Mouse (Mus musculus) cerebellum, adult 11-12 months (tissue): ENCODE data around the gene Retreg1.

ENCODE experiments used
- DNase-seq: peaks from one replicate; pipeline ENCODE4 v3.0.0; 2022

Retreg1 gene

GRCm38 (mm10) chr15:25884416-25884958 lies 41.5 kb downstream of the Retreg1 start:
- no peak for DNase-seq

DNA sequence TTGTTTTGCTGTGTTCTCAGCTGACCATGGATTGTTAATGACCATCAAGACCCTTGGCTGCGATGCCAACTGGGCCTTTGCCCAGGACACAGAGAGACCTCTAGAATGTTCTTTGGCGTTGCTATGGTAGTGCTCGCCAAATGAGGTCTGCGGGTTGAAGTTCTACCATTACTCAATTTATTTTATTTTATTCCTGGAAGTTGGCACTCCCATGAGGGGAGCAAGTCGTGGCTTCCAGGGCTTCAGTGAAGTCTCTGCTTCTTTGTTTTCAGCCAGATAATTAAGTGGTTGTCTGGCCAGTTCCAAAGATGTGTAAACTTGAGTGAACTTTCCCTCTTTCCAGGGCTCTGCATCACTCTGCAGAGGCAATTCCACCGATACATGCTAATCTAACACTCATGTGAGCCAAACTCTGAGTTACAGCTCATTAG lies 43.6 kb downstream of the Retreg1 start:
- DNase-seq: peak; percentile 47

GRCm38 (mm10) chr15:25889927-25890326 lies 46.9 kb downstream of the Retreg1 start:
- DNase-seq: no peak

GRCm38 (mm10) chr15:25891556-25891955 lies 48.6 kb downstream of the Retreg1 start:
- DNase-seq: no peak

DNA sequence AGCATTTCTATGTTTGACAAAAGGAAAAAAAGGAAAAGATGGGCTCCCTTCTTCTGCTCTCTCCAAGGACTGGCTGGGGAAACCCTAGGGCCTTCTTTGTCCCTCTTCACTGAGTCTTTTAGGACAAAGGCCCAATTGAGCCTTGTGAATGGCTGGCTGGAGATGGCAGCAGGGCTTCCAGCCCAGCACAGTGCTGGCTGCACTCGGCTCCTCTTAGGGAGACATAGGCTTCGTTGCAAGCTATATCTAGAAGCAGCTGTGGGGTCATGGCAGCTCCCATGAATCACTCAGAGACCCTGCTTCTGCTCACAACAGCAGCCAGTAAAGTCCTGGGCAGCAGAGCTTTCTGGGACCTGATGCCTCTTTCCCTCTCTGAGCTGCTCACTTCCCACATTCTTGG lies 50.3 kb downstream of the Retreg1 start:
- DNase-seq: no peak

DNA sequence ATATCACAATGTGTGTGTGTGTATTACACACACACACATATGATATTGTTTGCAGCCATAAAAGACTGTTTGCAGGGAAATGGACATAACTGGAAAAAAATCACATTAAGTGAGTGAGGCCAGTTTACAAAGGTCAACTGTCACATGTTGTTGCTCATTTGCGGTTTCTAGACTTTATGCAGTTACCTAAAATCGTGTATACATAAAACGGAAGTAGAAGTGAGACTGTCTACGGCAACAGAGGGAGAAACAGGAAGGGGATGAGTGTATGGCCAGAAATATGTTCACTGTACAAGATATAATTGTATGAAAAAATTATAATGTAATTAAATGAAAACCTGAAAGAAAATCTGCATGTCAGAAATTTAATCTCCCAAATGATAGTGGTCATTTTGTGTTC lies 53.8 kb downstream of the Retreg1 start:
- DNase-seq: no peak

GRCm38 (mm10) chr15:25897617-25898016 lies 54.6 kb downstream of the Retreg1 start:
- DNase-seq: no peak

DNA sequence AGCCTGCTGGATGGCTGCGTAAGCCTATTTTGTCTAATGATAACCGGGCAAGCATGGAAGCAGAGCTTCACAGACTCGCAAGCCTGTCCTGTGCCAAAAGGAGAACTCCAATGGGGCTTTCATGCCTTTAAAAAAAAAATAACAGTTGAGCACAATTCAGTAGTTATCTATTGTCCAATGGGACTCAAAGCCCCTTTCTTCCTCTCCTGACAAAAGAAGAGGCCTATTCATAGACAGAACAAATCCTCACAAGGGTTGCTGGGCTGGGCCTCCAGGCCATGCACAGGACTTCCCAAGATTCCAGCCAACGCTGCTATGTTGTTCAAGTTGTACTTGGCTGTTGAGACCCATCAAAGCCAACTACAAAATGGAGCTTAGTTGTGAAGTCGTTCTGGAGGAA lies 56.0 kb downstream of the Retreg1 start:
- no peak for DNase-seq

DNA sequence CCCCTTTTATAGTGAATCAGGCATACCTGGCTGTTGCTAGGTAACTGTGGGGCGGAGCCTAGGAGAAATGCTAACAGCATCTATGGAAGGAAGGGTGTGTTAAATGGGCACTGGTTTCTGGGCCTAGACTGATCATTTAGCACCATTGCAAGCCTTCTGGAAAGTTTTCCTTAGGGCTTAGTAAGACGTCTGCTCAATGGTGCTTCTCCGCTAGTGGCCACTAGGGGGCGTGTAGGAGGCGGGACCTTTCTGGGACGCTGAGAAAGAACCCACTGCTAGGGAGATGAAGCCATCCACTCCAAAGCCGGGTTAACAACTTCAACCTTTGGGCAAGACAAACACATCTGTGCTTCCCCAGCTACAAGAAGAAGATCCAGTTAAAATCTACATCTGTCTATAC lies 57.6 kb downstream of the Retreg1 start:
- DNase-seq: peak; percentile 36

- no peak for DNase-seq
Measured at GRCm38 (mm10) chr15:25902931-25903615, 60.1 kb downstream of the Retreg1 start.

DNA sequence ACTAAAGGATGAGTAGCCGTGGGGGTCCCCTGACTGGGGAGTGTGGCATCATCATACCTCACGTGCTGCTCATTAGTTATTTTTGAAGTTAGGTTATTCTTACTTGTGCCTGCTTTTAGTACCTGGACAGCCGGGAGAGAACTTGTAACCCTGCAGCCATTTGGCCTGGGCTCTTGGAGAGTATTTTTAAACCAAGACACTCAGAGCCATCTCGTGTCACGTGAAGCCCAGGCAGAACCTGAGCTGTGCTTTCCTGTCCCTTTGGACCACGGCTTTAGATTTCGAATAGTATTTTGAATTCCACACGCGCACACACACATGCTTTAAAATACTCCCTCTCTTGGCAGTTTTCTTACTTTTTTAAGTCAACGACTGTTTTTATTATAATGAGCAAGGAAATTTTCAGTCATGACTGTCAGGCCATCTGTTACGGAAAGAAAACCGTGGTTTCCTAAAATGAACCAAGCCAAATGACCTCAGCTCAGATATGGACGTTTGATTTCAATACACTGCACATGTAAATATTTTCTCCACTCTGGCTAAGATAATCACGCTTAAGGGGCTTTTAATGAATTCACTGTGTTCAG lies 61.5 kb downstream of the Retreg1 start:
- DNase-seq: no peak

DNA sequence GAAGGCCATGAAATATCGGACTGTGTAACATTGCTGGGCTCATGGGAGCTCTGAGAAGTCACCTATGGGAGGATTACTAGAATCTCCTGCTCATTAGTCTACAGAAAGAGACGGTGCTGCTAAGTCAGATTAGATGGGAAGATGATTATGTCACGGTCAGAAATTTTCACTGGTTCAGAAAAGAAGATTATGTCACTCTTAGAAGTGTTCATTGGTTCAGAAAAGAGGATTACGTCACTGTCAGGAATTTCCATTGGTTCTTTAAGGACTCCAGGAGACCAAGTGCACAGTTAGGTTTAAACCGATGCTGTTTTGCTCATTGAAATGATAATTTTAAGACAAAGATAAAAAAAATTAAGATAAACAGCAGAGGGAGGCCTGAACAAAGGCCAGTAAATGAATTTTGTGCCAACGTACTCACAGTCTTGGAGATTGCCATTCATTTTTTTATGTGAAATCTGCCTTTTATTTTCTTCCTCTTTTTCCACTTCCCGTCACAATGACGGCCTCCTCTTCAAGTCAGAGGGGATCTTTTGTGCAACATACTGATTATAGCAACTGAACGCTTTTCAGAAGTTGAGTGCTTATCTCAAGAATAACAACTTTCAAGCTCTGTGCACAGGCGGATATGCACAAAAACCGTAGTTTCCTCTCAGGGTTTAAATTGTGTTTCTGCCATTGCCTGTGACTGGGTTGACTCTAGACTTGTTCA lies 67.0 kb downstream of the Retreg1 start:
- no peak for DNase-seq

DNA sequence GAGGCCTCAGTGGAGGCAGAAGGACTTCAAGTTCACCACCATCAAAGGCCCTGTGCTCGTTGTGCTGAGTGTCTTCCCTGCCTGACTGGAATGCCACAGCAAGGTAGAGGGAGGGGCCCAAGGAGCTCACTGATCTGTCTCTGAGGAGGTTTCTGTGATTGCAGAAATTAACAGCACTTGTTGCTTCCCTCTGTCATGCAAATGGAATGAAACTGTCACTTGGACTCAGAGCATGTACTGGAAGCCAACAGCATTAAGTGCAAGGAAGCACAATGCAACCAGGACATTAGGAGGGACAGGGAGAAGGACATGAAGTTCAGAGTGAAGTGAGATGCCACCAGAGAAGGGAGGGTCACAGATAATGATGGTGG lies 67.5 kb downstream of the Retreg1 start:
- DNase-seq: no peak

GRCm38 (mm10) chr15:25910924-25911323 lies 67.9 kb downstream of the Retreg1 start:
- DNase-seq: no peak

DNA sequence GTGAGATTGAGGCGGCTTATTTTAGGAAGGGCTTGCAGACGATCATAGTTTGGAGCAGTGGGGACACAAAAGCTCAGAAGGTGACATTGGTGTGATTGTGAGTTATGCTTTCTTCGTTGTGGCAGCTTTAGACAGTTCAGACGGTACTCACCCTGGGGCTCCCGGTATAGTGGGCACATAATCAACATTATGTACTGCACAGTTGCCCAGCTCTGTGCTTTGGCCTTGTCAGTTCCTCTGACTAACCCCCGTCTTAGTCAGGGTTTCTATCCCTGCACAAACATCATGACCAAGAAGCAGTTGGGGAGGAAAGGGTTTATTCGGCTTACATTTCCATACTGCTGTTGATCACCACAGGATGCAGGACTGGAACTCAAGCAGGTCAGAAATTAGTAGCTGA lies 69.9 kb downstream of the Retreg1 start:
- no peak for DNase-seq

DNA sequence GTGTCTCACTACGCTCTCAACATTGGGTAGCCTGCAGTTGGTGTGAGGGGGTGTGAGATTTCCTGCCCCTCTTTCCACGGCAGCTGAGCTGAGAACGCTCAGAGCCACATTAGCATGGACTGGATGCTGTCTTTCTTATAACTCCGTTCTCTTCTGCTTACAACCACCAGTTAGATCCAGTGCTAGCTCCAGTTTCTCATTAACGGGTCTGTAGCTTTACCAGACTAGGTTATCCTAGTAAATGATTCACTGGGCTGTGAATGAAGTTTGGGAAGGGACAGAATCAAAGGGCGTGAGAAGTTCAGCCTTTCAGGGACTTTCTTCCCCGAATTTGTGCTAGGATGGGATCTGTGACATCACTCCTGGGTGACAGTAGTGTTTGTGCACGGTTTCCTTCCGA lies 70.7 kb downstream of the Retreg1 start:
- DNase-seq: no peak

- no peak for DNase-seq
Measured at GRCm38 (mm10) chr15:25914160-25914559, 71.2 kb downstream of the Retreg1 start.

DNA sequence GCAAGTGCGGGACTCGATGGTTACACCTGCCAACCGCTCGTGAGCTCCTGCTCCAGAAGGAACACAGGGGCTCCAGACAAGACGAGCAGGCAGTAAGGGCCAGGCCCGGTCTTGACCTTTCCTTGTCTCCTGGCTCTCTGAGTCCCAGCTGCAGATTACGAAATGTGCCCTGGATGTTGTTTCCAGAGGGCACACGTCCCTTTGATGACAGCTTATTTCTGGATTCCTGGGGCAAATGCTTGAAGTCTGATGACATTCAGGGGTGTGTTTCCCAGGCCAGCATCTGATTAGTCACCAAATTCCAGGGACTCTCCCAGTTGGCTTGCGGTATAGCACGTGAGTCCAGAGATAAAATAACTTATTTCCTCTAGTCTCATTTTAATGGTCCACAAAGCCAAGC lies 72.0 kb downstream of the Retreg1 start:
- DNase-seq: no peak

- DNase-seq: no peak
Measured at GRCm38 (mm10) chr15:25915574-25916205, 72.7 kb downstream of the Retreg1 start.

- DNase-seq: no peak
Measured at GRCm38 (mm10) chr15:25916252-25916651, 73.3 kb downstream of the Retreg1 start.

DNA sequence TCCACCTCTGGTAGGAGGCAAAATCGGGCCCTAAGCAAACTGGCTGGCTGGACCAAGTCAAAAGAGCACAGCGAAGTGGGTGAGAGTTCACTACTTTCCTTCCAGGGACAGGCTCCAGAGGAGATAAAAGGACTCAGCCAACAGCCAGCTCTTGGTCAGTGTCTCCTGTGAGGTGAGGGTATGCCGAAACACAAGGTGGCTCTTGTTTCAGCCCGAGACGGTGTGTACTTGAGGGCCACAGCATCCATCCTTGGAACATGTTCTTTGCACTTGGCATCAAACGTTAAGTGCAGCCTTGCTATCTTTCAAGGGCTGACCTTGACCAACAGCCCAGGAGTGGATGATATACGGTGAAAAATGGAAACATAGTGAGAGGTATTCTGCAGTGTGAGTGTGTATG lies 75.7 kb downstream of the Retreg1 start:
- no peak for DNase-seq

GRCm38 (mm10) chr15:25919995-25920394 lies 77.0 kb downstream of the Retreg1 start:
- no peak for DNase-seq

DNA sequence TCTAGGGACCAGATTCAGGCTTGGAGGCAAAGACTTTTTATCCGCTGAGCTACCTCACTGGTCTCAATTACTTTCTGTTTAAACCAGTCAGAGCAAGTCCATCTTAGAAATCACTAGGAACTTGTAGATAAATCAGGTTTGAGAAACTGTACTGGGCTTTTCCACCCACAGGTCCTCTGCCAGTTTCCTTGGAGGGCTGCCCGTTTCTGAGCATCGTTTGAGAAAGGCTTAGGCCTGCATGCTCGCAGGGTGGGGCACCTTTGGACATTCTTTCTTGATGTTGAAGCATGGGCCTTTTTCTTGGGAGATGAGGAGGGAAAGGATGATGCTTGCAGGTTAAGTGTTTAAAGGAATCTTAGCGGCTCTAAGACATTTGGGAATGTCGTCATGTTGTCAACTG lies 77.9 kb downstream of the Retreg1 start:
- DNase-seq: no peak

DNA sequence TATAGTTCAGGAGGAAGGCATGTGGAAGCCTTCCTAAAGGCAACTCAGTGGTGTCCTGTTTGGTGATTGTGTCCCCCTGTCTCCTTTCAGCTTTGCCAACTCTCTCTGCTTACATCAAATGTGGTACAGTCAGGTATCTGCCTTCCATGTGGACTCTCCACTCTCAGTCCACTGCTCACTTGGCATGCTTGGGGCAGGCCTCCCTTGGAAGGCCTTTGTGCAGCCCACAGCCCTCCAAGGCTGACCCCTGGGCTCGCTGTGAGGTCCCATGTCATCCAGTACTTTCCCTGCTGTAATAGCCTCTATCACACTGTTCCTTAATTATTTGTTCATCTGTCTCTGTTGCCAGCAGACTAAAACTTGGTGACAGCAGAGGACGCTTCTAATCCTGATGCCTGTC lies 79.0 kb downstream of the Retreg1 start:
- DNase-seq: no peak
